Mouse (Mus musculus): ENCODE results near the gene Cers3. TPM values are rescaled to one million over a fixed set of nuclear protein-coding genes. Genes with fewer than 3 reads are reported as not detected.

Gene Cers3
- polyA plus RNA-seq, 1 experiment from 2014 or later, result 0.51 TPM

DNA sequence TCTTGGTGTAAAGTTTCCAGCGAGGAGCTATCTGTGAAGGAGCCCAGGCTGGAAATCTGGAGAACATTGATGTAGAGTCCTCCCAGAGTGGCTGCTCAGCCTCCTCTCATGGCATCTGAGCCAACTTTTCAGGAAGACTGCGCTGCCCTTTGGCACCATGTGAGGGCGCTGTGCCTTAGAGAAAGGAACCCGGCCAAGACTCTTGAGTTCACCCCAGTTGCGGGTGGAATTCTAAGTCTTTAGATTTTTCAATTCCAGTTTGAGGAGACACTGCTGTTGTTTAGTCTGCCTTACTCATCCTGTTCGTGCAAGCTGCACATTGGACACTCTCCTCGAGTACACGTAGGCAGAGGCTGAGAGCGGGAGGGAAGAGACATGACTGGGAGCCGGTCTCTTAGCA lies 98.7 kb downstream of the Cers3 start:
- DNase-seq (ENCODE audit: low spot score, missing footprints) (peak; percentile 94), ATAC-seq (ENCODE audit: low FRiP score) (no peak)
- Histone ChIP-seq H3K36me3 (ENCODE audit: control insufficient read depth, insufficient read depth, low read length) (no peaks in the 10 kb centered on the region), H3K4me2 (no peak overlapping the region), H3K27me3 (ENCODE audit: control insufficient read depth, insufficient read depth, low read length) (peaks cover 12% of the 10 kb centered on the region), H3K27ac (ENCODE audit: low read depth, low read length) (no peak overlapping the region), H3K9ac (ENCODE audit: low read length) (no peak overlapping the region), H3K4me1 (ENCODE audit: control insufficient read depth, insufficient read depth, low read length) (peaks cover 3% of the 10 kb centered on the region; the same call in 1 of the 2 replicates), H3K9me3 (ENCODE audit: control insufficient read depth, low read length) (no peaks in the 10 kb centered on the region), H3K4me3 (ENCODE audit: low read depth, low read length) (no peak overlapping the region)
- WGBS, result 56% methylated on average over 10 of the region's 10 CpGs

- DNase-seq (ENCODE audit: low spot score, missing footprints), result no peak
- peaks cover 12% of the 10 kb centered on the region for H3K27me3 ChIP-seq (ENCODE audit: control insufficient read depth, insufficient read depth, low read length)
- H3K4me2 ChIP-seq, result no peak overlapping the region
- peaks cover 3% of the 10 kb centered on the region; the same call in 1 of the 2 replicates for H3K4me1 ChIP-seq (ENCODE audit: control insufficient read depth, insufficient read depth, low read length)
- H3K36me3 ChIP-seq (ENCODE audit: control insufficient read depth, insufficient read depth, low read length), result no peaks in the 10 kb centered on the region
- H3K9me3 ChIP-seq (ENCODE audit: control insufficient read depth, low read length), result no peaks in the 10 kb centered on the region
- 73% methylated on average over 2 of the region's 2 CpGs for WGBS
- no peak overlapping the region for H3K9ac ChIP-seq (ENCODE audit: low read length)
- no peak overlapping the region for H3K4me3 ChIP-seq (ENCODE audit: low read depth, low read length)
- ATAC-seq (ENCODE audit: low FRiP score), result no peak
- no peak overlapping the region for H3K27ac ChIP-seq (ENCODE audit: low read depth, low read length)
Observed at GRCm38 (mm10) chr7:66843846-66844245, 100.5 kb downstream of the Cers3 start.

- Histone ChIP-seq H3K4me3 (ENCODE audit: low read depth, low read length) (no peak overlapping the region), H3K27ac (ENCODE audit: low read depth, low read length) (no peak overlapping the region)
- 82% methylated on average over 6 of the region's 6 CpGs for WGBS
Observed at GRCm38 (mm10) chr7:66846582-66846981, 103.3 kb downstream of the Cers3 start.

GRCm38 (mm10) chr7:66847299-66847698 lies 104.0 kb downstream of the Cers3 start:
- Histone ChIP-seq H3K36me3 (ENCODE audit: control insufficient read depth, insufficient read depth, low read length) (no peaks in the 10 kb centered on the region), H3K4me1 (ENCODE audit: control insufficient read depth, insufficient read depth, low read length) (no peaks in the 10 kb centered on the region), H3K27me3 (ENCODE audit: control insufficient read depth, insufficient read depth, low read length) (no peaks in the 10 kb centered on the region), H3K4me2 (no peak overlapping the region), H3K27ac (ENCODE audit: low read depth, low read length) (no peak overlapping the region), H3K9me3 (ENCODE audit: control insufficient read depth, low read length) (no peaks in the 10 kb centered on the region), H3K9ac (ENCODE audit: low read length) (no peak overlapping the region), H3K4me3 (ENCODE audit: low read depth, low read length) (no peak overlapping the region)
- ATAC-seq (ENCODE audit: low FRiP score), result no peak
- WGBS, result 86% methylated on average over 9 of the region's 9 CpGs
- DNase-seq (ENCODE audit: low spot score, missing footprints), result no peak

More at GRCm38 (mm10) chr7:66846582-66846981, 103.3 kb downstream of the Cers3 start:
- Histone ChIP-seq H3K36me3 (ENCODE audit: control insufficient read depth, insufficient read depth, low read length) (no peaks in the 10 kb centered on the region), H3K9me3 (ENCODE audit: control insufficient read depth, low read length) (no peaks in the 10 kb centered on the region), H3K9ac (ENCODE audit: low read length) (no peak overlapping the region), H3K27me3 (ENCODE audit: control insufficient read depth, insufficient read depth, low read length) (no peaks in the 10 kb centered on the region), H3K4me2 (no peak overlapping the region), H3K4me1 (ENCODE audit: control insufficient read depth, insufficient read depth, low read length) (no peaks in the 10 kb centered on the region)
- DNase-seq (ENCODE audit: low spot score, missing footprints), result no peak
- no peak for ATAC-seq (ENCODE audit: low FRiP score)

DNA sequence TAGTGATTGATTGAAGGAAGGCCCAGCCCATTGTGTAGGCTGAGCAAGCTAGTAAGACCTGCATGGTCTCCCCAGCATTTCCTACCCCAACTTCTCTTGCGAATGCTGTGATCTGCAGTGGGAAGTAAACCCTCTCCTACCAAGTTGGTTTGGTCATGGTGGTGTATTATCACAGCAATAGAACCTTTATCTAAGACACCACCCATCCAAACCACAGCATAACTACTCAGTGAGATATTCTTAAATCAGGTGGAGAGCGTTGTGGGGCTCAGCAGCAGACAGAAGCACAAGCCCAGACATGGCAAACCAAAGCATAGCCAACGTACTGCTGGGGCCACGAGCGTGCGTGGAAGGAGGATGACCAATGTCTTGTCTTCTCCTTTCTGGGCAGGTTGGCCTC lies 106.0 kb downstream of the Cers3 start:
- Histone ChIP-seq H3K4me2 (no peak overlapping the region), H3K9ac (ENCODE audit: low read length) (no peak overlapping the region), H3K4me3 (ENCODE audit: low read depth, low read length) (no peak overlapping the region), H3K27me3 (ENCODE audit: control insufficient read depth, insufficient read depth, low read length) (no peaks in the 10 kb centered on the region), H3K36me3 (ENCODE audit: control insufficient read depth, insufficient read depth, low read length) (no peaks in the 10 kb centered on the region), H3K9me3 (ENCODE audit: control insufficient read depth, low read length) (no peaks in the 10 kb centered on the region), H3K27ac (ENCODE audit: low read depth, low read length) (no peak overlapping the region), H3K4me1 (ENCODE audit: control insufficient read depth, insufficient read depth, low read length) (0 out of 2 replicates have a peak, but pooled peaks cover 2% of the 10 kb centered on the region)
- no peak for DNase-seq (ENCODE audit: low spot score, missing footprints)
- WGBS, result 91% methylated on average over 6 of the region's 6 CpGs
- ATAC-seq (ENCODE audit: low FRiP score), result no peak

GRCm38 (mm10) chr7:66852164-66852563 lies 108.9 kb downstream of the Cers3 start:
- H3K9me3 ChIP-seq (ENCODE audit: control insufficient read depth, low read length), result no peaks in the 10 kb centered on the region
- H3K4me3 ChIP-seq (ENCODE audit: low read depth, low read length), result no peak overlapping the region
- no peaks in the 10 kb centered on the region for H3K36me3 ChIP-seq (ENCODE audit: control insufficient read depth, insufficient read depth, low read length)
- no peak overlapping the region for H3K27ac ChIP-seq (ENCODE audit: low read depth, low read length)
- no peaks in the 10 kb centered on the region for H3K27me3 ChIP-seq (ENCODE audit: control insufficient read depth, insufficient read depth, low read length)
- DNase-seq (ENCODE audit: low spot score, missing footprints) (no peak), ATAC-seq (ENCODE audit: low FRiP score) (no peak)
- H3K4me1 ChIP-seq (ENCODE audit: control insufficient read depth, insufficient read depth, low read length), result 0 out of 2 replicates have a peak, but pooled peaks cover 2% of the 10 kb centered on the region
- WGBS, result 87% methylated on average over 3 of the region's 3 CpGs
- H3K9ac ChIP-seq (ENCODE audit: low read length), result no peak overlapping the region
- H3K4me2 ChIP-seq, result no peak overlapping the region

DNA sequence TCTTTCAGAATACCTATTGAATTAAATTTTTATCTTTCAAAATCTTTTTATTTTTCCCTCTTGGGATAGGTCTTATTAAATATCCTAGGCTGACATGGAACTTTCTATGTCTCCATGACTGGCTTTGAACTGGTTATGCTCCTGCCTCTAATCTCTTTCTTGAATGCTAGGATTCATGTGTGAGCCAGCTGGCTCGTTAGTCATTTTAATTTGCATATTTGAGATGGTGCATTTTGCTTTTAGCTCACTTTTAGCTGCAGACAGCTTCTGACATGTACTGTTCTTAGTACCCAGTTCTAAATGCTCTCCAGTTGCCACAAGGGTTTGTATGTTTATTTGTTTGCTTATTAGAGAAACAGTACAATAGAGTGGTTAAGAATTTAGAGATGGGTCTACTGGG lies 114.3 kb downstream of the Cers3 start:
- WGBS, result 69% methylated on average over 1 of the region's 1 CpGs
- Histone ChIP-seq H3K4me1 (ENCODE audit: control insufficient read depth, insufficient read depth, low read length) (0 out of 2 replicates have a peak, but pooled peaks cover 2% of the 10 kb centered on the region), H3K4me2 (no peak overlapping the region), H3K9me3 (ENCODE audit: control insufficient read depth, low read length) (no peaks in the 10 kb centered on the region), H3K36me3 (ENCODE audit: control insufficient read depth, insufficient read depth, low read length) (no peaks in the 10 kb centered on the region), H3K27me3 (ENCODE audit: control insufficient read depth, insufficient read depth, low read length) (no peaks in the 10 kb centered on the region), H3K9ac (ENCODE audit: low read length) (no peak overlapping the region), H3K27ac (ENCODE audit: low read depth, low read length) (no peak overlapping the region), H3K4me3 (ENCODE audit: low read depth, low read length) (no peak overlapping the region)
- no peak for ATAC-seq (ENCODE audit: low FRiP score)
- no peak for DNase-seq (ENCODE audit: low spot score, missing footprints)

GRCm38 (mm10) chr7:66858247-66859075 lies 115.2 kb downstream of the Cers3 start:
- Histone ChIP-seq H3K36me3 (ENCODE audit: control insufficient read depth, insufficient read depth, low read length) (no peaks in the 10 kb centered on the region), H3K4me3 (ENCODE audit: low read depth, low read length) (no peak overlapping the region), H3K4me1 (ENCODE audit: control insufficient read depth, insufficient read depth, low read length) (0 out of 2 replicates have a peak, but pooled peaks cover 2% of the 10 kb centered on the region), H3K27ac (ENCODE audit: low read depth, low read length) (no peak overlapping the region), H3K4me2 (no peak overlapping the region), H3K9me3 (ENCODE audit: control insufficient read depth, low read length) (no peaks in the 10 kb centered on the region), H3K9ac (ENCODE audit: low read length) (no peak overlapping the region), H3K27me3 (ENCODE audit: control insufficient read depth, insufficient read depth, low read length) (no peaks in the 10 kb centered on the region)
- no peak for DNase-seq (ENCODE audit: low spot score, missing footprints)
- WGBS, result 72% methylated on average over 12 of the region's 12 CpGs
- ATAC-seq (ENCODE audit: low FRiP score), result no peak

DNA sequence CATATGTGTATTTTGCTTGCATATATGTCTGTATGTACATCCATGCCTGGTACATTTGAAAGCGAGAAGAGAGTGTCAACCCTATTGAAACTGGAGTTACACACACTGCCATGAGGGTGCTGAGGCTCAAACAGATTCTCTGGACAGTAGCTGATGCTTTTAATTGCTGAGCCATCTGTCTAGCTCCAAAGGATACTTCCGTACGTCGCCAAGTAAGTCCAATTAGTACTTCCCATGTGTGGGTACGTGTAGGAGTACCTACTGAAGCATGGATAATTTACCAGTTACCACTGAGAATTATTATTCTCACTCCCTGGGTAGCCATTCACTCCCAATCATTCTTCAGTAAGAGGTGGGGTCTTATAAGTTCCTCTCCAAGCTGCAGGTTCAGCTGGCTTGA lies 115.9 kb downstream of the Cers3 start:
- ATAC-seq (ENCODE audit: low FRiP score), result no peak
- DNase-seq (ENCODE audit: low spot score, missing footprints), result no peak
- H3K4me3 ChIP-seq (ENCODE audit: low read depth, low read length), result no peak overlapping the region
- H3K4me1 ChIP-seq (ENCODE audit: control insufficient read depth, insufficient read depth, low read length), result no peaks in the 10 kb centered on the region
- no peaks in the 10 kb centered on the region for H3K36me3 ChIP-seq (ENCODE audit: control insufficient read depth, insufficient read depth, low read length)
- no peak overlapping the region for H3K9ac ChIP-seq (ENCODE audit: low read length)
- 80% methylated on average over 5 of the region's 5 CpGs for WGBS
- no peaks in the 10 kb centered on the region for H3K27me3 ChIP-seq (ENCODE audit: control insufficient read depth, insufficient read depth, low read length)
- H3K9me3 ChIP-seq (ENCODE audit: control insufficient read depth, low read length), result no peaks in the 10 kb centered on the region
- H3K27ac ChIP-seq (ENCODE audit: low read depth, low read length), result no peak overlapping the region
- no peak overlapping the region for H3K4me2 ChIP-seq
